Mouse (Mus musculus) brain, embryonic 14.5 days (tissue): ENCODE results near the gene Smarcd3.

Source experiments
- CTCF ChIP-seq: fragments of 200-500 bp; IDR thresholded peaks from 2 replicates; pipeline ENCODE4 v1.5.1; 2012; ENCODE audit warnings: inconsistent platforms, mild to moderate bottlenecking, moderate library complexity, borderline replicate concordance; ENCODE audit not compliant: insufficient read depth, insufficient read length; ENCODE audit errors: extremely low read depth
- POLR2A ChIP-seq: fragments of 200-500 bp; IDR thresholded peaks from 2 replicates; pipeline ENCODE4 v1.6.1; 2012; ENCODE audit warnings: mild to moderate bottlenecking, inconsistent platforms, borderline replicate concordance; ENCODE audit not compliant: poor library complexity, insufficient read depth, insufficient read length, severe bottlenecking; ENCODE audit errors: extremely low read depth

GRCm38 (mm10) chr5:24586106-24586505 is 38.1 kb downstream of the Smarcd3 start:
- TF ChIP-seq CTCF = no peak
- TF ChIP-seq POLR2A = no peak
